Mouse (Mus musculus): ENCODE measurements at regions not wholly inside any gene's neighbourhood (a gene's known extent, or its start where the extent isn't known, plus 50 kb on each side); places are given as distances from the start of the nearest gene placed in this dataset.
A peak's percentile ranks its signal among the peaks of the same experiment; 100 is the strongest.

GRCm38 (mm10) chr8:15393936-15394721, 348.3 kb upstream of the BB014433 start:
- Histone ChIP-seq H3K36me3 (ENCODE audit: control insufficient read depth, insufficient read depth) (no peaks in the 10 kb centered on the region), H3K4me2 (ENCODE audit: low read length) (no peak overlapping the region), H3K9me3 (ENCODE audit: control insufficient read depth, low read length) (no peaks in the 10 kb centered on the region), H3K4me3 (replicated peaks; ENCODE audit: low read length) (no peak overlapping the region), H3K9ac (replicated peaks; ENCODE audit: low read depth, low read length) (no peak overlapping the region), H3K4me1 (replicated peaks; ENCODE audit: control insufficient read depth, insufficient read depth, low read length) (peaks cover 10% of the 10 kb centered on the region), H3K27me3 (replicated peaks; ENCODE audit: control insufficient read depth, insufficient read depth, low read length) (no peaks in the 10 kb centered on the region), H3K27ac (ENCODE audit: low read length) (no peak overlapping the region)
- ATAC-seq, result peak; percentile 86
- 25% methylated on average over 5 of the region's 5 CpGs for WGBS

GRCm38 (mm10) chr8:15392056-15392455, 346.2 kb upstream of the BB014433 start:
- H3K4me1 ChIP-seq (replicated peaks; ENCODE audit: control insufficient read depth, insufficient read depth, low read length), result peaks cover 10% of the 10 kb centered on the region
- no peaks in the 10 kb centered on the region for H3K27me3 ChIP-seq (replicated peaks; ENCODE audit: control insufficient read depth, insufficient read depth, low read length)
- no peak overlapping the region for H3K4me3 ChIP-seq (replicated peaks; ENCODE audit: low read length)
- H3K9me3 ChIP-seq (ENCODE audit: control insufficient read depth, low read length), result no peaks in the 10 kb centered on the region
- no peak overlapping the region for H3K4me2 ChIP-seq (ENCODE audit: low read length)
- H3K27ac ChIP-seq (ENCODE audit: low read length), result no peak overlapping the region
- ATAC-seq, result peak; percentile 32; the same call in 1 of the 2 replicates
- no peaks in the 10 kb centered on the region for H3K36me3 ChIP-seq (ENCODE audit: control insufficient read depth, insufficient read depth)
- WGBS, result 29% methylated on average over 4 of the region's 4 CpGs
- no peak overlapping the region for H3K9ac ChIP-seq (replicated peaks; ENCODE audit: low read depth, low read length)

DNA sequence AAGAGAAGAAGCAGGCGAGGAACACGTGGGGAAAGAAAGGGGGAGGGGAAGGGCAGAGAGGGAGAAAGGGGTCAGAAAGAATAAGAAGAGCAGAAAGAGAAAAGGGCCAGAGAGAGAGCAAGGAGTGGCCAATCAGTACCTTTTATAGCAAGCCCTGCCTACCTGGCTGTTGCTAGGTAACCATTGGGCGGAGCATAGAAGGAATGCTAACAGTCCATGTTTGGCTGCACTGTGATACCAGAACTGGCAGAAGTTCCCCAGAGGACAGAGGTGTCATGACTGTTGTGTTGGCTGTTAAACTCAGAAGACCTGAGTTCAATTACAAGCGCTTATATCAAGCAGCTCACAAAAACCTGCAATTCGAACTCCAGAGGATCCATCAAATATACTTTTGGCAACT, 342.9 kb upstream of the BB014433 start:
- Histone ChIP-seq H3K4me1 (replicated peaks; ENCODE audit: control insufficient read depth, insufficient read depth, low read length) (no peaks in the 10 kb centered on the region), H3K27me3 (replicated peaks; ENCODE audit: control insufficient read depth, insufficient read depth, low read length) (no peaks in the 10 kb centered on the region), H3K9me3 (ENCODE audit: control insufficient read depth, low read length) (no peaks in the 10 kb centered on the region), H3K4me3 (replicated peaks; ENCODE audit: low read length) (no peak overlapping the region), H3K36me3 (ENCODE audit: control insufficient read depth, insufficient read depth) (no peaks in the 10 kb centered on the region), H3K4me2 (ENCODE audit: low read length) (no peak overlapping the region), H3K27ac (ENCODE audit: low read length) (no peak overlapping the region), H3K9ac (replicated peaks; ENCODE audit: low read depth, low read length) (no peak overlapping the region)
- 89% methylated on average over 5 of the region's 5 CpGs for WGBS
- no peak for ATAC-seq

GRCm38 (mm10) chr8:15367063-15367462, 321.2 kb upstream of the BB014433 start:
- WGBS, result 74% methylated on average over 2 of the region's 2 CpGs
- no peaks in the 10 kb centered on the region for H3K36me3 ChIP-seq (ENCODE audit: control insufficient read depth, insufficient read depth)
- ATAC-seq, result no peak
- H3K4me1 ChIP-seq (replicated peaks; ENCODE audit: control insufficient read depth, insufficient read depth, low read length), result no peaks in the 10 kb centered on the region
- H3K9me3 ChIP-seq (ENCODE audit: control insufficient read depth, low read length), result no peaks in the 10 kb centered on the region
- no peak overlapping the region for H3K4me2 ChIP-seq (ENCODE audit: low read length)
- H3K4me3 ChIP-seq (replicated peaks; ENCODE audit: low read length), result no peak overlapping the region
- H3K27me3 ChIP-seq (replicated peaks; ENCODE audit: control insufficient read depth, insufficient read depth, low read length), result no peaks in the 10 kb centered on the region
- no peak overlapping the region for H3K9ac ChIP-seq (replicated peaks; ENCODE audit: low read depth, low read length)
- no peak overlapping the region for H3K27ac ChIP-seq (ENCODE audit: low read length)

DNA sequence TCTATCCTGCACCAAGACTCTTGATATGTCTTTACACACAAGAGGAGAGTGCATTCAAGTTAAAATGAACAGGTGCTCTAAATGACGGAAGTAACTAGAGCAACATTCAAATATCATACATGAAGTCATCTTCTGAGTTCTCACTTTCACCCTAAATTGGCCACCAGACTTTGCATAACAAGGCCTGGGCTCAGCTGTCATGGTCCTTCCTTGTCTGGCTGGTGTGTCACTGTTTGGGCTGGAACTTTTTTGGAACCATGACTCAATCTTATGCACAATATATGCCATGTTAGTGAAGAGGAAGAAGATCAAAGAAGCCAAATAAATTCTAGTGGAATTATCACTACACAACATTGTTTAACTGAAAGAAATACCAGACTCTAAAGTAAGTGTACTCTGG, 318.7 kb upstream of the BB014433 start:
- no peak overlapping the region for H3K4me3 ChIP-seq (replicated peaks; ENCODE audit: low read length)
- WGBS, result 93% methylated on average over 1 of the region's 1 CpGs
- no peaks in the 10 kb centered on the region for H3K36me3 ChIP-seq (ENCODE audit: control insufficient read depth, insufficient read depth)
- no peak for ATAC-seq
- H3K4me1 ChIP-seq (replicated peaks; ENCODE audit: control insufficient read depth, insufficient read depth, low read length), result no peaks in the 10 kb centered on the region
- H3K9ac ChIP-seq (replicated peaks; ENCODE audit: low read depth, low read length), result no peak overlapping the region
- H3K27ac ChIP-seq (ENCODE audit: low read length), result no peak overlapping the region
- no peaks in the 10 kb centered on the region for H3K9me3 ChIP-seq (ENCODE audit: control insufficient read depth, low read length)
- H3K27me3 ChIP-seq (replicated peaks; ENCODE audit: control insufficient read depth, insufficient read depth, low read length), result no peaks in the 10 kb centered on the region
- H3K4me2 ChIP-seq (ENCODE audit: low read length), result no peak overlapping the region

GRCm38 (mm10) chr8:15344151-15344550, 298.3 kb upstream of the BB014433 start:
- WGBS, result 96% methylated on average over 5 of the region's 5 CpGs
- H3K27me3 ChIP-seq (replicated peaks; ENCODE audit: control insufficient read depth, insufficient read depth, low read length), result no peaks in the 10 kb centered on the region
- H3K9ac ChIP-seq (replicated peaks; ENCODE audit: low read depth, low read length), result no peak overlapping the region
- H3K4me1 ChIP-seq (replicated peaks; ENCODE audit: control insufficient read depth, insufficient read depth, low read length), result no peaks in the 10 kb centered on the region
- H3K36me3 ChIP-seq (ENCODE audit: control insufficient read depth, insufficient read depth), result no peaks in the 10 kb centered on the region
- H3K27ac ChIP-seq (ENCODE audit: low read length), result no peak overlapping the region
- H3K4me2 ChIP-seq (ENCODE audit: low read length), result no peak overlapping the region
- no peak overlapping the region for H3K4me3 ChIP-seq (replicated peaks; ENCODE audit: low read length)
- no peak for ATAC-seq
- H3K9me3 ChIP-seq (ENCODE audit: control insufficient read depth, low read length), result no peaks in the 10 kb centered on the region

DNA sequence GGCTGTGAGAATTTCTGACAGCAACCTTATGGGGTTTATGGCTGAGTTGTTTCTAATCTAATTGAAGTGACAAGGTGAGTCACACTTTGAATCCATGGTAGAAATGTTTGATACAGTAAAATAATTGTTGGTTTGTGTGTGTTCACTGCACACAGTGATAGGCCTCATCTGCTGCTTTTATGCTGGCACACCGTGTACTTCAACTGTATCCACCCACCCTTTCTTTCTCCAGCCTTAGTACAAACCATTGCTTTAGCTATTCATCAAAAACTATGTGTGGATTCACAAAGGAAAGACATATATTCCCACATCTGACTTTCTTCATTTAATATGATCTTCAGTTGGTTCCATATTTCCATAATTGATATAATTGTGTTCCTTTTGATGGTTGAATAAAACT, 297.7 kb upstream of the BB014433 start:
- H3K27me3 ChIP-seq (replicated peaks; ENCODE audit: control insufficient read depth, insufficient read depth, low read length), result no peaks in the 10 kb centered on the region
- H3K4me2 ChIP-seq (ENCODE audit: low read length), result no peak overlapping the region
- 79% methylated on average over 1 of the region's 1 CpGs for WGBS
- H3K4me3 ChIP-seq (replicated peaks; ENCODE audit: low read length), result no peak overlapping the region
- no peak overlapping the region for H3K9ac ChIP-seq (replicated peaks; ENCODE audit: low read depth, low read length)
- no peaks in the 10 kb centered on the region for H3K36me3 ChIP-seq (ENCODE audit: control insufficient read depth, insufficient read depth)
- no peaks in the 10 kb centered on the region for H3K4me1 ChIP-seq (replicated peaks; ENCODE audit: control insufficient read depth, insufficient read depth, low read length)
- no peak overlapping the region for H3K27ac ChIP-seq (ENCODE audit: low read length)
- no peak for ATAC-seq
- H3K9me3 ChIP-seq (ENCODE audit: control insufficient read depth, low read length), result no peaks in the 10 kb centered on the region

- H3K4me3 ChIP-seq (replicated peaks; ENCODE audit: low read length), result no peak overlapping the region
- H3K9ac ChIP-seq (replicated peaks; ENCODE audit: low read depth, low read length), result no peak overlapping the region
- H3K4me2 ChIP-seq (ENCODE audit: low read length), result no peak overlapping the region
- H3K4me1 ChIP-seq (replicated peaks; ENCODE audit: control insufficient read depth, insufficient read depth, low read length), result no peaks in the 10 kb centered on the region
- no peak for ATAC-seq
- H3K36me3 ChIP-seq (ENCODE audit: control insufficient read depth, insufficient read depth), result no peaks in the 10 kb centered on the region
- no peaks in the 10 kb centered on the region for H3K27me3 ChIP-seq (replicated peaks; ENCODE audit: control insufficient read depth, insufficient read depth, low read length)
- WGBS, result 92% methylated on average over 4 of the region's 4 CpGs
- no peaks in the 10 kb centered on the region for H3K9me3 ChIP-seq (ENCODE audit: control insufficient read depth, low read length)
- H3K27ac ChIP-seq (ENCODE audit: low read length), result no peak overlapping the region
Measured at GRCm38 (mm10) chr8:15334532-15334931, 288.7 kb upstream of the BB014433 start.

DNA sequence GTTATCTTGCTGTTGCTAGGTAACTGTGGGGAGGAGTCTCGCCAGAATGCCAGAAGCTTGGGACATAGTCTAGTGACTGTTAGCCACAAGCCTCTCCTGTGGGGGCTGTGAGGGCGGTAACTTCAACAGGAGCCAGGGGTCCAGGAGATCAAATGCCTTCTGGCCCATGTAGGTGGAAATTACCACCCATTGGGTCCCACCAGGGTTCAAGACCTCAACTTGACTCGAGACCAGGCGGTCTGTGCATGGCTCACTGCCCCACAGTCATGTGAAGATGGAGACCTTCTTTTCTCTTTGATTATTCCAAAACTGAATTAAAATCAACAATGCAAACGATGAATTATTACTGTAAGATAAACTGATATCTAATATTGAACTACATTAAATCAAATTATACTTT, 281.4 kb upstream of the BB014433 start:
- no peak for ATAC-seq
- no peak overlapping the region for H3K27ac ChIP-seq (ENCODE audit: low read length)
- H3K27me3 ChIP-seq (replicated peaks; ENCODE audit: control insufficient read depth, insufficient read depth, low read length), result 0 out of 2 replicates have a peak, but pooled peaks cover 1% of the 10 kb centered on the region
- no peaks in the 10 kb centered on the region for H3K4me1 ChIP-seq (replicated peaks; ENCODE audit: control insufficient read depth, insufficient read depth, low read length)
- H3K9ac ChIP-seq (replicated peaks; ENCODE audit: low read depth, low read length), result no peak overlapping the region
- WGBS, result 61% methylated on average over 5 of the region's 5 CpGs
- no peak overlapping the region for H3K4me3 ChIP-seq (replicated peaks; ENCODE audit: low read length)
- no peaks in the 10 kb centered on the region for H3K36me3 ChIP-seq (ENCODE audit: control insufficient read depth, insufficient read depth)
- no peak overlapping the region for H3K4me2 ChIP-seq (ENCODE audit: low read length)
- no peaks in the 10 kb centered on the region for H3K9me3 ChIP-seq (ENCODE audit: control insufficient read depth, low read length)

- Histone ChIP-seq H3K4me3 (replicated peaks; ENCODE audit: low read length) (no peak overlapping the region), H3K9ac (replicated peaks; ENCODE audit: low read depth, low read length) (no peak overlapping the region), H3K9me3 (ENCODE audit: control insufficient read depth, low read length) (no peaks in the 10 kb centered on the region), H3K4me2 (ENCODE audit: low read length) (no peak overlapping the region), H3K27ac (ENCODE audit: low read length) (no peak overlapping the region), H3K27me3 (replicated peaks; ENCODE audit: control insufficient read depth, insufficient read depth, low read length) (0 out of 2 replicates have a peak, but pooled peaks cover 2% of the 10 kb centered on the region), H3K4me1 (replicated peaks; ENCODE audit: control insufficient read depth, insufficient read depth, low read length) (no peaks in the 10 kb centered on the region), H3K36me3 (ENCODE audit: control insufficient read depth, insufficient read depth) (no peaks in the 10 kb centered on the region)
- 92% methylated on average over 4 of the region's 4 CpGs for WGBS
- no peak for ATAC-seq
Measured at GRCm38 (mm10) chr8:15323421-15323820, 277.5 kb upstream of the BB014433 start.

Data from forebrain, embryonic 16.5 days (tissue).